Mouse (Mus musculus) MEL (cell line): ENCODE measurements around the gene Sez6l. TPM values are rescaled to one million over a fixed set of nuclear protein-coding genes. Genes with fewer than 3 reads are reported as not detected.

Experiments
- DNase-seq: peaks from one replicate; pipeline ENCODE4 v3.0.0; 2011; ENCODE audit warnings: low read depth, low spot score
- H3K27ac ChIP-seq: 2 replicates; pipeline ENCODE4 v1.5.1; 2012; ENCODE audit warnings: low read depth, mild to moderate bottlenecking, control low read depth, low read length, moderate library complexity; ENCODE audit not compliant: control insufficient read depth
- H3K27me3 ChIP-seq, 2 experiments: fragments of 150-350 bp in 1 of 2; sonication (generic) in 1 of 2; 2 replicates each; pipeline ENCODE4 v1.6.1; 2012; ENCODE audit warnings: low read length in 2 of 2, mild to moderate bottlenecking in 2 of 2, improper control_type of control experiment in 1 of 2, moderate library complexity in 1 of 2; ENCODE audit not compliant: insufficient read depth in 2 of 2, control insufficient read depth in 1 of 2
- H3K36me3 ChIP-seq, 2 experiments: 2 replicates each; pipeline ENCODE4 v1.6.1; 2012 to 2014; ENCODE audit warnings: low read length in 2 of 2, improper control_type of control experiment in 1 of 2, inconsistent platforms in 1 of 2, mild to moderate bottlenecking in 1 of 2; ENCODE audit not compliant: insufficient read depth in 2 of 2, control insufficient read depth in 1 of 2
- H3K4me1 ChIP-seq, 2 experiments: fragments of 150-350 bp in 1 of 2; sonication (generic) in 1 of 2; 2 replicates each; pipeline ENCODE4 v1.6.1; 2012; ENCODE audit warnings: low read length in 2 of 2, improper control_type of control experiment in 1 of 2, mild to moderate bottlenecking in 1 of 2; ENCODE audit not compliant: insufficient read depth in 2 of 2, control insufficient read depth in 1 of 2
- H3K4me3 ChIP-seq, 2 experiments: fragments of 150-350 bp in 1 of 2; sonication (generic) in 1 of 2; 2 replicates each; pipeline ENCODE4 v1.5.1; 2012; ENCODE audit warnings: low read depth in 2 of 2, low read length in 2 of 2, mild to moderate bottlenecking in 2 of 2, moderate library complexity in 2 of 2, control low read depth in 1 of 2, improper control_type of control experiment in 1 of 2; ENCODE audit not compliant: control insufficient read depth in 1 of 2, insufficient read depth in 1 of 2
- H3K79me2 ChIP-seq: 2 replicates; pipeline ENCODE4 v1.6.1; 2012; ENCODE audit warnings: mild to moderate bottlenecking, low read length, moderate library complexity; ENCODE audit not compliant: control insufficient read depth, poor library complexity, insufficient read depth
- H3K9ac ChIP-seq: 2 replicates; pipeline ENCODE4 v1.6.1; 2012; ENCODE audit warnings: low read depth, mild to moderate bottlenecking, control low read depth, low read length, moderate library complexity; ENCODE audit not compliant: control insufficient read depth, poor library complexity, severe bottlenecking
- H3K9me3 ChIP-seq: fragments of 150-350 bp; sonication (generic); replicated peaks from 2 replicates; pipeline ENCODE4 v1.6.1; 2012; ENCODE audit warnings: mild to moderate bottlenecking, low read length, improper control_type of control experiment, moderate library complexity; ENCODE audit not compliant: insufficient read depth
- BHLHE40 ChIP-seq: IDR thresholded peaks from 2 replicates; pipeline ENCODE4 v1.6.1; 2012; ENCODE audit warnings: low read depth, mild to moderate bottlenecking, inconsistent platforms, low read length, improper control_type of control experiment, borderline replicate concordance
- CHD1 ChIP-seq: IDR thresholded peaks from 2 replicates; pipeline ENCODE4 v1.6.1; 2012; ENCODE audit warnings: low read depth, mild to moderate bottlenecking, inconsistent platforms, low read length, improper control_type of control experiment
- CHD2 ChIP-seq: IDR thresholded peaks from 2 replicates; pipeline ENCODE4 v1.6.1; 2011; ENCODE audit warnings: low read length, improper control_type of control experiment
- CTCF ChIP-seq, 3 experiments: IDR thresholded peaks in 2 of 3; conservative IDR thresholded peaks in 1 of 3; 2 replicates each; pipeline ENCODE4 v1.5.1; 2011 to 2012; ENCODE audit warnings: low read length in 3 of 3, low read depth in 2 of 3, mild to moderate bottlenecking in 2 of 3, improper control_type of control experiment in 1 of 3, inconsistent platforms in 1 of 3, mixed read lengths in 1 of 3, moderate library complexity in 1 of 3; ENCODE audit not compliant: control insufficient read depth in 1 of 3, insufficient read depth in 1 of 3, poor library complexity in 1 of 3, severe bottlenecking in 1 of 3
- ELF1 ChIP-seq: IDR thresholded peaks from 2 replicates; pipeline ENCODE4 v1.6.1; 2014; ENCODE audit warnings: low read depth, mild to moderate bottlenecking, inconsistent platforms, low read length, improper control_type of control experiment, moderate library complexity
- ETS1 ChIP-seq: IDR thresholded peaks from 2 replicates; pipeline ENCODE4 v1.6.1; 2012; ENCODE audit warnings: low read depth, mild to moderate bottlenecking, inconsistent platforms, low read length, improper control_type of control experiment, moderate library complexity
- GABPA ChIP-seq: IDR thresholded peaks from 2 replicates; pipeline ENCODE4 v1.6.1; 2012; ENCODE audit warnings: low read depth, mild to moderate bottlenecking, inconsistent platforms, low read length, improper control_type of control experiment, moderate library complexity
- JUND ChIP-seq: IDR thresholded peaks from 2 replicates; pipeline ENCODE4 v1.6.1; 2011; ENCODE audit warnings: low read depth, mild to moderate bottlenecking, improper control_type of control experiment, low read length
- KAT2A ChIP-seq: conservative IDR thresholded peaks from 2 replicates; pipeline ENCODE4 v1.6.1; 2012; ENCODE audit warnings: low read depth, low read length, improper control_type of control experiment, inconsistent platforms
- MAFK ChIP-seq: IDR thresholded peaks from 2 replicates; pipeline ENCODE4 v1.6.1; 2011; ENCODE audit warnings: low read depth, mild to moderate bottlenecking, low read length, improper control_type of control experiment, borderline replicate concordance
- MAX ChIP-seq: IDR thresholded peaks from 2 replicates; pipeline ENCODE4 v1.6.1; 2011; ENCODE audit warnings: low read length, improper control_type of control experiment
- MXI1 ChIP-seq: IDR thresholded peaks from 2 replicates; pipeline ENCODE4 v1.6.1; 2011; ENCODE audit warnings: mild to moderate bottlenecking, low read depth, low read length, improper control_type of control experiment
- NELFE ChIP-seq: IDR thresholded peaks from 2 replicates; pipeline ENCODE4 v1.6.1; 2011; ENCODE audit warnings: low read depth, low read length, improper control_type of control experiment
- NRF1 ChIP-seq: IDR thresholded peaks from 2 replicates; pipeline ENCODE4 v1.6.1; 2014; ENCODE audit warnings: low read depth, mild to moderate bottlenecking, inconsistent platforms, low read length, improper control_type of control experiment, moderate library complexity; ENCODE audit not compliant: poor library complexity, insufficient read depth, severe bottlenecking
- POLR2A ChIP-seq, 2 experiments: IDR thresholded peaks; 2 replicates each; pipeline ENCODE4 v1.6.1; 2011 to 2012; ENCODE audit warnings: low read length in 2 of 2, mild to moderate bottlenecking in 2 of 2, control low read depth in 1 of 2, improper control_type of control experiment in 1 of 2, low read depth in 1 of 2, moderate library complexity in 1 of 2; ENCODE audit not compliant: control insufficient read depth in 1 of 2, insufficient read depth in 1 of 2, poor library complexity in 1 of 2
- POLR2AphosphoS2 ChIP-seq: IDR thresholded peaks from 2 replicates; pipeline ENCODE4 v1.6.1; 2011; ENCODE audit warnings: low read length, improper control_type of control experiment
- RAD21 ChIP-seq: IDR thresholded peaks from 2 replicates; pipeline ENCODE4 v1.6.1; 2011; ENCODE audit warnings: mild to moderate bottlenecking, low read depth, low read length, improper control_type of control experiment
- SIN3A ChIP-seq: IDR thresholded peaks from 2 replicates; pipeline ENCODE4 v1.6.1; 2012; ENCODE audit warnings: low read length, improper control_type of control experiment, inconsistent platforms
- TAL1 ChIP-seq: IDR thresholded peaks from 2 replicates; pipeline ENCODE4 v1.6.1; 2012; ENCODE audit warnings: mild to moderate bottlenecking, inconsistent platforms, low read length, moderate library complexity, mixed read lengths
- TBP ChIP-seq: IDR thresholded peaks from 2 replicates; pipeline ENCODE4 v1.8.0; 2011; ENCODE audit warnings: low read depth, low read length, improper control_type of control experiment
- TCF12 ChIP-seq: IDR thresholded peaks from 2 replicates; pipeline ENCODE4 v1.6.1; 2014; ENCODE audit warnings: low read depth, mild to moderate bottlenecking, inconsistent platforms, low read length, improper control_type of control experiment, moderate library complexity
- USF1 ChIP-seq: IDR thresholded peaks from 2 replicates; pipeline ENCODE4 v1.6.1; 2014; ENCODE audit warnings: low read depth, mild to moderate bottlenecking, inconsistent platforms, low read length, improper control_type of control experiment, moderate library complexity
- ZC3H11A ChIP-seq: IDR thresholded peaks from 2 replicates; pipeline ENCODE4 v1.6.1; 2012; ENCODE audit warnings: low read depth, mild to moderate bottlenecking, inconsistent platforms, low read length, improper control_type of control experiment
- ZKSCAN1 ChIP-seq: IDR thresholded peaks from 2 replicates; pipeline ENCODE4 v1.6.1; 2012; ENCODE audit warnings: low read depth, mild to moderate bottlenecking, inconsistent platforms, low read length, improper control_type of control experiment, moderate library complexity
- polyA plus RNA-seq, 2 experiments: library from polyadenylated mRNA; stranded (reverse) in 1 of 2; unstranded in 1 of 2; fragments of >175 nt in 1 of 2; fragments of >200 nt in 1 of 2; gene quantifications; 2 replicates each; pipeline versions ENCODE4 v1.2.1 to v1.2.4; 2012; ENCODE audit warnings: low replicate concordance in 2 of 2, low read depth in 1 of 2; ENCODE audit not compliant: insufficient read length in 2 of 2, insufficient read depth in 1 of 2, missing spikeins in 1 of 2
- total RNA-seq: library from RNA; depleted of rRNA; stranded (reverse); fragments of 300-350 nt; gene quantifications from 2 replicates; pipeline ENCODE4 v1.2.3, GENCODE M21; 2012

Sez6l gene
- total and polyA plus RNA-seq, 3 experiments: not detected

DNA sequence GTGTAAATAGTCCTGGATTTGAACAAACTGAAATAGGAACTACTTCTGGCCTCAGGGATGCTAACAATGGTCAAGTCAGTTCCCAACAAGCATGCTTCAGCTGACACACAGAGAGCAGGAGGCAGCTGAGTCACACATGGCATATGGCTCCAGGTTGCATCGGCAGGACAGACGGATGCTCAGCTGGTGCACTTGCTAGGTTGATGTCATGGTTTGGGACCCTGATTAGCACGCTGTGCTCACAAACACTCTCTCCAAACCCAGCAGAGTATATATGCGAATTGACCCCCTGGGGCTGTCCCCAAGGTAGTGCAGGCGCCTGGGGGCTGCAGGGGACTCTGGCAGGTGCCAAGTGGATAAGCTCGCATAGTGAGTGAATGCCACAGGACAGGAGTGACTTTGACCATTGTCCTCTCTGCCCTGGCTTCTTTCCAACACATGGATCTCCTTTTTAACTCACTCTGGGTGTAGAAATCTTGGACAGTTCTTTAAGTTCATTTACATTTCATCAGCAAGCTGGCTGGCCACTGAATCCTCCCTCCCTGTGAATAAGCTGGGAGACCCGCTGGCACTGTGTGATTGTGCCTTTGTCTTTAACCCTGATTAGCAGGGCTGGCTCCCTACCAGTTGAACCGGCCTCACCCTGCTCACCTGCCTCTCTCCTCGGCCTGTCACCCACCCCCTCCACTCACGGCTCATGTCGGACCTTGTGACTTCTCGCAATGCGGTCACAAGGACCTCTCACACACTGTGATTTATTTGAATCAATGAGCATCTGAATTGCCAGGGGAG is 91.9 kb downstream of the Sez6l start:
- H3K4me1 ChIP-seq: no peaks in the 10 kb centered on the region
- no peak overlapping the region for H3K27ac ChIP-seq
- no peaks in the 10 kb centered on the region for H3K36me3 ChIP-seq
- H3K9ac ChIP-seq: no peak overlapping the region
- no peaks in the 10 kb centered on the region for H3K79me2 ChIP-seq
- no peaks in the 10 kb centered on the region for H3K27me3 ChIP-seq
- H3K4me3 ChIP-seq: no peak overlapping the region
- no peak for DNase-seq
- H3K9me3 ChIP-seq: no peaks in the 10 kb centered on the region
- TF ChIP-seq POLR2AphosphoS2 (no peak), CHD2 (no peak), NELFE (no peak), CHD1 (no peak), CTCF (IDR thresholded peaks at IDR 0.05 in 2 of 3, conservative IDR thresholded peaks at IDR 0.05 in 1 of 3; ENCODE audit: control insufficient read depth in 1 of 3, insufficient read depth in 1 of 3, low read depth in 2 of 3, low read length in 3 of 3, poor library complexity in 1 of 3, severe bottlenecking in 1 of 3) (no peak), TCF12 (no peak), ETS1 (no peak), ELF1 (no peak), MAFK (no peak), TAL1 (no peak), ZC3H11A (no peak), BHLHE40 (no peak), MAX (no peak), USF1 (no peak), NRF1 (no peak), TBP (no peak), JUND (no peak), GABPA (no peak), SIN3A (no peak)

DNA sequence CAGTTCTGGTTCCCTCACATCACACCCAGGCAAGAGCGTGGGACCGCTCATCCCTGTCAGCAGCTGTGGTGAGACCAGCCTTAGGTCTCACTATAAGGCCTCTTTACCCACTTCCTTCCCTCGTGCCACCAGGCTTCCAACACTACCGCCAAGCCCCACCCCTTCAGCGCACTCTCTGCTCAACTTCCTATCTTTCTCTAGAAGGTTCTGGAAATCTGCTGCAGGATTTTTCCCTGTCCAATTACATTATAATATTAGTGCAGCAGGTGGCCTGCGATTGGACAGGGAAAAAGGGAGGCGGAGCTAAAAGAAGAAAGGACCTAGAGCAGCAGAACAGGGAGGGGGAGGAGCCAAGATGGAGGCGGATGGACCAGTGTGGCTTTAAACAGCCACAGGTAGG is 94.0 kb downstream of the Sez6l start:
- no peak overlapping the region for H3K4me3 ChIP-seq
- TF ChIP-seq CHD1 (no peak), GABPA (no peak), USF1 (no peak), MXI1 (no peak), MAFK (no peak), TBP (no peak), RAD21 (no peak), KAT2A (no peak), POLR2A (IDR thresholded peaks at IDR 0.05; ENCODE audit: control insufficient read depth in 1 of 2, insufficient read depth in 1 of 2, low read depth in 1 of 2, low read length in 2 of 2, poor library complexity in 1 of 2) (no peak), ZKSCAN1 (no peak), TAL1 (no peak)
- H3K79me2 ChIP-seq: no peaks in the 10 kb centered on the region
- no peaks in the 10 kb centered on the region for H3K27me3 ChIP-seq
- DNase-seq: no peak
- H3K9me3 ChIP-seq: no peaks in the 10 kb centered on the region
- no peak overlapping the region for H3K27ac ChIP-seq
- H3K9ac ChIP-seq: no peak overlapping the region
- no peaks in the 10 kb centered on the region for H3K36me3 ChIP-seq
- no peaks in the 10 kb centered on the region for H3K4me1 ChIP-seq
